Mouse (Mus musculus) limb, embryonic 12.5 days (tissue): ENCODE data around the gene Il23r. TPM values are rescaled to one million over a fixed set of nuclear protein-coding genes. Genes with fewer than 3 reads are reported as not detected.
"Not testable (repeated sequence)": the region's sequence is repeated elsewhere in the genome, so short reads cannot be mapped to it uniquely, and the experiment has no call there.

ENCODE experiments used
- ATAC-seq: fragments of 200-750 bp; cut with Nextera tagmentation; 2 replicates; pipeline ENCODE4 v1.8.0; 2017; ENCODE audit warnings: low read depth, moderate TSS enrichment; ENCODE audit not compliant: insufficient number of reproducible peaks, insufficient read depth, low FRiP score, low TSS enrichment
- H3K27ac ChIP-seq: fragments of 300-500 bp; sonication (generic); 2 replicates; pipeline ENCODE4 v1.5.1; 2016; ENCODE audit warnings: mild to moderate bottlenecking, moderate library complexity
- H3K27me3 ChIP-seq: fragments of 300-500 bp; sonication (generic); 2 replicates; pipeline ENCODE4 v1.6.1; 2016; ENCODE audit warnings: mild to moderate bottlenecking, moderate library complexity
- H3K36me3 ChIP-seq: fragments of 300-500 bp; sonication (generic); 2 replicates; pipeline ENCODE4 v1.6.1; 2016; ENCODE audit warnings: mild to moderate bottlenecking, moderate library complexity
- H3K4me1 ChIP-seq: fragments of 300-500 bp; sonication (generic); replicated peaks from 2 replicates; pipeline ENCODE4 v1.6.1; 2016
- H3K4me2 ChIP-seq: fragments of 300-500 bp; sonication (generic); 2 replicates; pipeline ENCODE4 v1.6.1; 2016; ENCODE audit warnings: mild to moderate bottlenecking, moderate library complexity
- H3K4me3 ChIP-seq: fragments of 300-500 bp; sonication (generic); replicated peaks from 2 replicates; pipeline ENCODE4 v1.5.1; 2016; ENCODE audit warnings: mild to moderate bottlenecking
- H3K9ac ChIP-seq: fragments of 300-500 bp; sonication (generic); replicated peaks from 2 replicates; pipeline ENCODE4 v1.6.1; 2016; ENCODE audit warnings: mild to moderate bottlenecking, moderate library complexity
- H3K9me3 ChIP-seq: fragments of 300-500 bp; sonication (generic); 2 replicates; pipeline ENCODE4 v1.6.1; 2016; ENCODE audit warnings: mild to moderate bottlenecking, moderate library complexity
- WGBS: fragments of 180-500 bp; shearing (Covaris S2); methylation state at CpG from one replicate; pipeline ENCODE4 v1.1.7; 2016; 5-methylcytosine and 5-hydroxymethylcytosine counted together
- polyA plus RNA-seq: library from polyadenylated mRNA; unstranded; fragments of >200 nt; fragmentation: Nextera tagmentation; extraction: Ambion mirVana; gene quantifications from 2 replicates; pipeline ENCODE4 v1.2.1, GENCODE M21; 2016

The Il23r gene
- polyA plus RNA-seq: not detected in 2 replicates

GRCm38 (mm10) chr6:67491755-67492154 lies at the start of gene Il23r:
Il23r (minus strand) TSS chr6:67491855.
- Histone ChIP-seq H3K9me3 (no peaks in the 10 kb centered on the region), H3K4me2 (no peak within 1 kb of the TSS), H3K9ac (no peak within 1 kb of the TSS), H3K27ac (no peak within 1 kb of the TSS), H3K4me1 (no peaks in the 10 kb centered on the region), H3K27me3 (no peaks in the 10 kb centered on the region), H3K36me3 (no peaks in the 10 kb centered on the region), H3K4me3 (no peak within 1 kb of the TSS)
- 79% methylated on average over 2 of the region's 2 CpGs for WGBS
- ATAC-seq: no peak

DNA sequence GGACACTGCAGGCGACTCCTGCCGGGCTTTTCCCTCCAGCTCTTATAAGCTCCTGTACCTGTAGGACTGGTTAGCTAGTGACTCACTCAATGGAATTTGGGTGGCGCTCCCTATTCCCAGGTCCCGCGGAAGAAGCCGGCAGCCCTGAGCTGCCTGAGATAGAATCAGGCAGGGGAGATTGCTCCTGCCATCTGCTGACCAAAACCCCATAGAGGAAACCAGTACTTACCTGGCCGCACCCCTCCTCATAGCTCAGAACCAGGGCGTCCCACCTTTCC lies 44.1 kb upstream of the Il23r start, which contains the start of gene Tacstd2:
TSS of gene Tacstd2 (minus strand) at position 20 of the 278 bp plus-strand sequence.
- H3K27ac ChIP-seq: no peak within 1 kb of the TSS
- H3K27me3 ChIP-seq: peaks cover 69% of the 10 kb centered on the region
- peak within 1 kb of the TSS; percentile 44 for H3K4me3 ChIP-seq

DNA sequence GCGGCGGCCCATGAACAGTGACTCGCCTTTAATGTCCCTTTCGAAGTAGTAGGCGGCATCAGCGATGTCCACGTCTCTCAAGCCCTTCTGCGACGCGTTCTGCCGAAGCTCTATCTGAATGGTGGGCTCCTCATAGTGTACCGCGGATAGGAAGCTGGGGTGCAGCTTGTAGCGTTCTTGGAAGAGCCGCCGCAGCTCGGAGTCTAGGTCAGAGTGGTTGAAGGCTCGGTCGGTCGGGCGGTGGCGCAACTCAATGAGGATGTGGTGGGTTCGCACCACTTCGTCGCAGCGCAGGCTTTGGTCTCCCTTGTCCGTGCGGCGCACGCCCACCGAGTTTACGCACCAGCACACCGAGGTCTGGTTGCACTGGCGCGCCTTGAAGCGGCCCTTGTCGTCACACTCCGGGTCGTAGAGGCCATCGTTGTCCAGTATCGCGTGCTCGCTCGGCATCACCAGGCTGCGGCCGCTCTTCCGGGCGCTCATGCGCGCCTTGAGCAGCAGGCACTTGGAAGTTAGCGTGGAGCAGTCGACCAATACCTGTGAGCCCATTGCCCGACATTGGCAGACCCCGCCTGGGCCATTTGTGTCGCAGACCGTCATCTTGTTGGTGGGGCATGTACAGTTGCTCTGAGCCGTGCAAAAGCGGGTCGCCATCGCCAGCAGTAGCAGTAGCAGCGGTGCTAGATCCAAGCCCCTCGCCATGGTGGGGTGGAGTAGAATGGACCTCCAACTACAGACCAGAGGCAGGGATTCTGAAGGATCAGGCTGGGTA lies 43.5 kb upstream of the Il23r start:
- peaks cover 73% of the 10 kb centered on the region for H3K27me3 ChIP-seq
- H3K9me3 ChIP-seq: no peaks in the 10 kb centered on the region
- peak overlapping the region; percentile 69 for H3K4me2 ChIP-seq
- no peak overlapping the region for H3K27ac ChIP-seq
- H3K4me1 ChIP-seq: peaks cover 22% of the 10 kb centered on the region
- H3K4me3 ChIP-seq: peak overlapping the region; percentile 44
- H3K36me3 ChIP-seq: no peaks in the 10 kb centered on the region
- WGBS: under 1% methylated on average over 62 of the region's 62 CpGs
- ATAC-seq: peak; percentile 54; the same call in 1 of the 2 replicates
- 0 out of 2 replicates have a peak overlapping the region, but pooled peaks have one; percentile 8 for H3K9ac ChIP-seq

More for the DNA sequence above, 44.1 kb upstream of the Il23r start, which contains the start of gene Tacstd2:
- 0 out of 2 replicates have a peak within 1 kb of the TSS, but pooled peaks have one; percentile 8 for H3K9ac ChIP-seq
- H3K9me3 ChIP-seq: no peaks in the 10 kb centered on the region
- H3K4me2 ChIP-seq: peak within 1 kb of the TSS; percentile 69
- WGBS: 7% methylated on average over 8 of the region's 8 CpGs
- H3K36me3 ChIP-seq: no peaks in the 10 kb centered on the region
- no peak; the same call in 1 of the 2 replicates for ATAC-seq
- peaks cover 22% of the 10 kb centered on the region for H3K4me1 ChIP-seq

DNA sequence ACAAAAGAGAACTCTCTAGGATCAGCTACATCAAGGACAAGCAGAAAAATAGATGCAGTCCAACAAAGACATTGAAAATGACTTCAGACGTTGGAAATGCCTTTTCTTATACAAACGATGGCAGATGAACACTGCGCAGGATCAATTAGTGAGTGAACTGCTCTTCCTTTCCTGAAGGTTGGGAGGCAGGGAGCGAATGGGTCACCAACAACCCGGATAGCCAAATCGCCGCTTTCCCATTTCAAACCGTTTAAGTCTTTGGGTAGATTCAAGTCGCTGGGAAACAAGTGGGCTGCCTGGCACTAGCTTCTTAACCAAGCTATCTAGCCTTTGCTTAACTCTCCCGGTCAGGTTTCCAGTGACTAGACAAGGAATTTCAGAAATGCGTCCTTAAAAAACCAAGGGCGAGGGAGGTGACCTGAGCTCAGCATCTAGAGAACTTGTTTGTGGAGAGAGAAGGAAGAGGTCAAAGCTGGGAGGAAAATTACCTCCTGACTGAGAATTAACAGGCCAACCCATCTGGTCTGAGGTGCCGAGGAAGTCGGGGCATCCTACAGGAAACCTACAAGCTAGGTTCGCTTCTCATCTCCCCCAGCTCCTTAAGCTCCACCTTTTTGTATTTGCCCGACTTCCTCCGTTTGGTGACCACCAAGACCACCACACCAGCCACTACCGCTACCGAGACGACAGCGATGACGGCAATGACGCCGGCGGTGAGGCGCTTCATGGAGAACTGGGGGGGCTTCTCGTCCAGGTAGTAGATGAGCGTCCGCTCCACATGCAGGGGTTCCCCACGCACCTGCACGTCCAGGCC lies 42.7 kb upstream of the Il23r start:
- H3K9ac ChIP-seq: no peak overlapping the region
- no peak for ATAC-seq
- peaks cover 76% of the 10 kb centered on the region for H3K27me3 ChIP-seq
- peak overlapping the region; percentile 69 for H3K4me2 ChIP-seq
- H3K36me3 ChIP-seq: no peaks in the 10 kb centered on the region
- H3K27ac ChIP-seq: no peak overlapping the region
- peaks cover 22% of the 10 kb centered on the region for H3K4me1 ChIP-seq
- 8% methylated on average over 31 of the region's 31 CpGs for WGBS
- H3K9me3 ChIP-seq: no peaks in the 10 kb centered on the region
- peak overlapping the region; percentile 44 for H3K4me3 ChIP-seq

GRCm38 (mm10) chr6:67532665-67533440 lies 41.2 kb upstream of the Il23r start:
- Histone ChIP-seq H3K9ac (no peak overlapping the region), H3K27me3 (peaks cover 73% of the 10 kb centered on the region), H3K4me3 (peak overlapping the region; percentile 29), H3K36me3 (no peaks in the 10 kb centered on the region), H3K4me1 (peaks cover 22% of the 10 kb centered on the region), H3K4me2 (peak overlapping the region; percentile 56), H3K9me3 (no peaks in the 10 kb centered on the region), H3K27ac (no peak overlapping the region)
- peak; percentile 76 for ATAC-seq
- WGBS: 8% methylated on average over 29 of the region's 29 CpGs

DNA sequence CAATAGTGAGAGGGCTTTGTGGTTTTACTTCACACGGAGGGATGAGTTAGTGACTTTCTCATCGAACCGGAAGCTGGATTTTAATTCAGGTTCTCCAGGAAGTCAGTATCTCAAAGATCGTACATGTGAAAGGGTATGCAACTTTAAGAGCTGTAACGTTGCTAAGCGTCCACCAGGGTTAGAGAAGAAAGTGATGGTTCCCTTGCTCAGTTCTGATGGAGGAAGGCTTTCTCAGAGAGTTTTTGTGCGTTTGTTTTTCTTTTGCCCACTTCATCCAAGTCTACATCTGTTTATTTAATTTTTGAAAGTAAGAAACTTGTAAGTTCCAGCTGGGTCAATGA lies 40.1 kb upstream of the Il23r start:
- H3K4me1 ChIP-seq: peaks cover 22% of the 10 kb centered on the region
- H3K36me3 ChIP-seq: no peaks in the 10 kb centered on the region
- H3K9ac ChIP-seq: no peak overlapping the region
- no peaks in the 10 kb centered on the region for H3K9me3 ChIP-seq
- H3K4me3 ChIP-seq: no peak overlapping the region
- no peak for ATAC-seq
- peaks cover 65% of the 10 kb centered on the region for H3K27me3 ChIP-seq
- no peak overlapping the region for H3K27ac ChIP-seq
- WGBS: 59% methylated on average over 7 of the region's 7 CpGs
- H3K4me2 ChIP-seq: no peak overlapping the region

DNA sequence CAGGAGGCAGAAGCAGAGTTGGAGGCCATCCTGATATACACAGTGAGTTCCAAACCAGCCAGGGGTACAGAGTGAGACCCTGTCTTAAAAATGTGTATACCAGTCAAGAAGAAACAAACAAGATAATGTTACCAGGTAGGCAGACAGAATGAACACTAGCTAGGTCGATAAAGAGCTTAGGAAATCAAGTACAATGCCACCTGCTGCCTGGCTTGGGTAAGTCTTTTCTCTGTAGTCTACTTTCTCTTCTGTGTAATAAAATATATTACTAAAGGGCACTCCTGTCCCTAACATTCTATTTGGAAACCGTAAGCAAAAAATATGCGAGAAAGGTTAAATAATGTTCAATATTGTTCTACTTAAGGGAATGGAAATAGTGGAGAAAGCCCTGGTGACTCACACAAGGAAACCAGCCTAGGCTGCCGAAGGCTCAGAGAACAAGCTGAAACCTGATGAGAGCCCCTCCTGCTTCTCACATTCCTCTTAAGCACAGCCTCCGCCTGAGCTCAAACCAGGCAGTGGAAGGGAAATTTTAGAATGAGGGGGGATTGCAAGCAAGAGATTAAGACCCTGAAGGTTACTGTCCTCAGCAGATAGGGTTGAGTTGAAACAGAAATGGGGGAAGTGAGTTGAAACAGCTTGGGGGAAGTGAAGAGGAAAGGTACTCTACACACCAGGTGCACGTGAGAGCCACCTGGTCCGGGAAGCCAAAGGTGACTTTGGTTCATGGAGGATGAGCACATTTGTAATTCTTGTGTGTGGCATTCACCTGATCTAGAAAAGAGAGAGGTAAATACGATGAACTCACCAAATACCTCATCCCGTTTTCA lies 39.6 kb upstream of the Il23r start:
- Histone ChIP-seq H3K36me3 (no peaks in the 10 kb centered on the region), H3K4me3 (no peak overlapping the region), H3K27ac (no peak overlapping the region), H3K4me1 (peaks cover 22% of the 10 kb centered on the region), H3K9me3 (no peaks in the 10 kb centered on the region), H3K4me2 (no peak overlapping the region), H3K9ac (no peak overlapping the region), H3K27me3 (peaks cover 60% of the 10 kb centered on the region)
- no peak for ATAC-seq
- WGBS: 49% methylated on average over 9 of the region's 9 CpGs

DNA sequence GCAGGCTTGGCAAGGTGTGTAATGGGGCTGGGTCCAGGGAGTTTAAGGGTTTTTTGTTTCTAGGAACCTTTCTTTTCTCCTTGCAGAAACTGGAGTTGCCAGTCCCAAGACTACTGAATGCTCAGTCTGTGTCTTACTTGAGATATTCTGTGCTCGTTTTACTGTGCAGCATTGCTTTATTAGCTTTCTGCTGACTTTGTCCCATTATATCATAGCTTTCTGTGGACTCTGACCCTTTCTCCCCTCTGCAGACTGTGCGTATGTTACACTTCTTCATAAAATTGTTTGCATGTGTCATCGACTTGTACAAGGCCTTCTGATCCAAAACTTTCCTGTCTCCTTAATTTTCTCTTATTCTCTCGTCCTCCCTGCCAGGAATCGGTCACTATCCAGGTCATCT lies 34.7 kb upstream of the Il23r start:
- no peak overlapping the region for H3K9ac ChIP-seq
- no peaks in the 10 kb centered on the region for H3K36me3 ChIP-seq
- ATAC-seq: no peak
- H3K27ac ChIP-seq: no peak overlapping the region
- H3K27me3 ChIP-seq: peaks cover 12% of the 10 kb centered on the region
- no peaks in the 10 kb centered on the region for H3K9me3 ChIP-seq
- no peak overlapping the region for H3K4me3 ChIP-seq
- H3K4me1 ChIP-seq: no peaks in the 10 kb centered on the region
- H3K4me2 ChIP-seq: no peak overlapping the region
- WGBS: 86% methylated on average over 5 of the region's 5 CpGs

DNA sequence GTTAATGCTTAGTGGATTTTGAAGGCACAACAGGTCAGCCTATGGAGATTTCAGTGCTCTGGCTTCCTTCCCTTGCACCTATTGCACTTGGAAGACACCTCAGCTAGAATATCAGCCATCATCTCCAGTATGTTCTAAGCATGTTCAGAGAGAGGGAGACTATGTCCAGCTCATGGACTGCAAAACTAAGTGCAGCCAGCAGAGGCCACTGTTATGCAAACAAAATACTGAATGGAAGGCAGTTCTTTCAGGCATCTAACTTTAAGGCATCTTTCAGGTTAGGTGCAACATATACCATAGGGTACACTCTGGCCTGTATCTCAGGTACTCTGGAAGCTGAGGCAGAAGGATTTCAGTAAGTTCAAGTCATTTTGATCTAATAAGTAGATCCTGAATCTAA lies 19.1 kb upstream of the Il23r start:
- no peak for ATAC-seq
- no peaks in the 10 kb centered on the region for H3K36me3 ChIP-seq
- H3K4me2 ChIP-seq: no peak overlapping the region
- no peak overlapping the region for H3K27ac ChIP-seq
- H3K4me1 ChIP-seq: no peaks in the 10 kb centered on the region
- no peak overlapping the region for H3K9ac ChIP-seq
- H3K27me3 ChIP-seq: no peaks in the 10 kb centered on the region
- H3K4me3 ChIP-seq: no peak overlapping the region
- no peaks in the 10 kb centered on the region for H3K9me3 ChIP-seq

DNA sequence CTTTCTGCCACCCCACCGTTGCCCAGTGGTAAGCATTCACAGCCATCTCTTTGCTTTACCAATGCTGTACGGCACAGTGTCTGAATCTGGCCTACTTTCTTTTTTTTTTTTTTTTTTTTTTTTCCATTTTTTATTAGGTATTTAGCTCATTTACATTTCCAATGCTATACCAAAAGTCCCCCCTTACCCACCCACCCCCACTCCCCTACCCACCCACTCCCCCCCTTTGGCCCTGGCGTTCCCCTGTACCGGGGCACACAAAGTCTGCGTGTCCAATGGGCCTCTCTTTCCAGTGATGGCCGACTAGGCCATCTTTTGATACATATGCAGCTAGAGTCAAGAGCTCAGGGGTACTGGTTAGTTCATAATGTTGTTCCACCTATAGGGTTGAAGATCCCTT lies 10.3 kb upstream of the Il23r start:
- not testable (repeated sequence) for ATAC-seq, H3K36me3 ChIP-seq, H3K4me2 ChIP-seq, H3K9me3 ChIP-seq, H3K9ac ChIP-seq, H3K27me3 ChIP-seq, H3K4me3 ChIP-seq, H3K27ac ChIP-seq, H3K4me1 ChIP-seq
- WGBS: 91% methylated on average over 2 of the region's 6 CpGs
